Mouse (Mus musculus): ENCODE data around the gene D630036H23Rik.

GRCm38 (mm10) chr12:36380254-36380653 is 1.7 kb downstream of the D630036H23Rik start:
- no peak for TF ChIP-seq CTCF (IDR thresholded peaks at IDR 0.05; ENCODE audit: low read depth, low read length)
- TF ChIP-seq GATA2 (IDR thresholded peaks at IDR 0.05; ENCODE audit: borderline replicate concordance, low read depth, low read length) = no peak
